Mouse (Mus musculus): ENCODE measurements around the gene Bahcc1. TPM values are rescaled to one million over a fixed set of nuclear protein-coding genes. Genes with fewer than 3 reads are reported as not detected.

Bahcc1 gene
- polyA plus RNA-seq, 1 experiment from 2014 or later = 14.8 TPM

- no peaks in the 10 kb centered on the region for H3K9me3 ChIP-seq (ENCODE audit: control insufficient read depth, low read length)
- H3K27me3 ChIP-seq (replicated peaks; ENCODE audit: control insufficient read depth, insufficient read depth, low read length) = no peaks in the 10 kb centered on the region
- peak overlapping the region; percentile 54 for H3K4me3 ChIP-seq (replicated peaks; ENCODE audit: low read length)
- peak overlapping the region; percentile 97 for H3K27ac ChIP-seq (ENCODE audit: low read length)
- H3K4me2 ChIP-seq (ENCODE audit: low read length) = peak overlapping the region; percentile 75
- H3K36me3 ChIP-seq (ENCODE audit: control insufficient read depth, insufficient read depth) = no peaks in the 10 kb centered on the region
- ATAC-seq = no peak
- peaks cover 32% of the 10 kb centered on the region for H3K4me1 ChIP-seq (replicated peaks; ENCODE audit: control insufficient read depth, insufficient read depth, low read length)
- WGBS = 24% methylated on average over 4 of the region's 4 CpGs
- H3K9ac ChIP-seq (replicated peaks; ENCODE audit: low read depth, low read length) = peak overlapping the region; percentile 70
Observed at GRCm38 (mm10) chr11:120315416-120315761, 82.6 kb downstream of the Bahcc1 start.

- H3K9me3 ChIP-seq (ENCODE audit: control insufficient read depth, low read length) = no peaks in the 10 kb centered on the region
- H3K9ac ChIP-seq (replicated peaks; ENCODE audit: low read depth, low read length) = peak overlapping the region; percentile 70
- H3K27me3 ChIP-seq (replicated peaks; ENCODE audit: control insufficient read depth, insufficient read depth, low read length) = no peaks in the 10 kb centered on the region
- H3K36me3 ChIP-seq (ENCODE audit: control insufficient read depth, insufficient read depth) = no peaks in the 10 kb centered on the region
- H3K4me2 ChIP-seq (ENCODE audit: low read length) = peak overlapping the region; percentile 75
- H3K27ac ChIP-seq (ENCODE audit: low read length) = peak overlapping the region; percentile 97
- 1% methylated on average over 37 of the region's 37 CpGs for WGBS
- peaks cover 28% of the 10 kb centered on the region for H3K4me1 ChIP-seq (replicated peaks; ENCODE audit: control insufficient read depth, insufficient read depth, low read length)
- peak overlapping the region; percentile 54 for H3K4me3 ChIP-seq (replicated peaks; ENCODE audit: low read length)
- ATAC-seq = peak; percentile 98
Observed at GRCm38 (mm10) chr11:120315832-120316689, 83.3 kb downstream of the Bahcc1 start.

GRCm38 (mm10) chr11:120316690-120317254 lies 84.0 kb downstream of the Bahcc1 start:
- Histone ChIP-seq H3K9me3 (ENCODE audit: control insufficient read depth, low read length) (no peaks in the 10 kb centered on the region), H3K4me3 (replicated peaks; ENCODE audit: low read length) (peak overlapping the region; percentile 54), H3K4me2 (ENCODE audit: low read length) (peak overlapping the region; percentile 75), H3K27me3 (replicated peaks; ENCODE audit: control insufficient read depth, insufficient read depth, low read length) (no peaks in the 10 kb centered on the region), H3K4me1 (replicated peaks; ENCODE audit: control insufficient read depth, insufficient read depth, low read length) (peaks cover 20% of the 10 kb centered on the region), H3K36me3 (ENCODE audit: control insufficient read depth, insufficient read depth) (no peaks in the 10 kb centered on the region), H3K27ac (ENCODE audit: low read length) (peak overlapping the region; percentile 97), H3K9ac (replicated peaks; ENCODE audit: low read depth, low read length) (peak overlapping the region; percentile 70)
- 17% methylated on average over 13 of the region's 13 CpGs for WGBS
- peak; percentile 4; the same call in 1 of the 2 replicates for ATAC-seq

- ATAC-seq = no peak
- Histone ChIP-seq H3K9ac (replicated peaks; ENCODE audit: low read depth, low read length) (no peak overlapping the region), H3K4me2 (ENCODE audit: low read length) (peak overlapping the region; percentile 75), H3K4me3 (replicated peaks; ENCODE audit: low read length) (no peak overlapping the region; the same call in 1 of the 2 replicates), H3K36me3 (ENCODE audit: control insufficient read depth, insufficient read depth) (no peaks in the 10 kb centered on the region), H3K9me3 (ENCODE audit: control insufficient read depth, low read length) (no peaks in the 10 kb centered on the region), H3K4me1 (replicated peaks; ENCODE audit: control insufficient read depth, insufficient read depth, low read length) (peaks cover 20% of the 10 kb centered on the region), H3K27ac (ENCODE audit: low read length) (no peak overlapping the region; the same call in 1 of the 2 replicates), H3K27me3 (replicated peaks; ENCODE audit: control insufficient read depth, insufficient read depth, low read length) (no peaks in the 10 kb centered on the region)
- 68% methylated on average over 7 of the region's 7 CpGs for WGBS
Observed at GRCm38 (mm10) chr11:120317456-120317855, 84.7 kb downstream of the Bahcc1 start.

- no peak overlapping the region for H3K9ac ChIP-seq (replicated peaks; ENCODE audit: low read depth, low read length)
- no peak for ATAC-seq
- H3K27ac ChIP-seq (ENCODE audit: low read length) = no peak overlapping the region
- WGBS = 86% methylated on average over 5 of the region's 5 CpGs
- H3K36me3 ChIP-seq (ENCODE audit: control insufficient read depth, insufficient read depth) = no peaks in the 10 kb centered on the region
- no peaks in the 10 kb centered on the region for H3K9me3 ChIP-seq (ENCODE audit: control insufficient read depth, low read length)
- peaks cover 20% of the 10 kb centered on the region for H3K4me1 ChIP-seq (replicated peaks; ENCODE audit: control insufficient read depth, insufficient read depth, low read length)
- no peak overlapping the region for H3K4me3 ChIP-seq (replicated peaks; ENCODE audit: low read length)
- H3K27me3 ChIP-seq (replicated peaks; ENCODE audit: control insufficient read depth, insufficient read depth, low read length) = no peaks in the 10 kb centered on the region
- no peak overlapping the region for H3K4me2 ChIP-seq (ENCODE audit: low read length)
Observed at GRCm38 (mm10) chr11:120319310-120319709, 86.6 kb downstream of the Bahcc1 start.

GRCm38 (mm10) chr11:120320156-120320555 lies 87.4 kb downstream of the Bahcc1 start:
- no peaks in the 10 kb centered on the region for H3K36me3 ChIP-seq (ENCODE audit: control insufficient read depth, insufficient read depth)
- H3K27me3 ChIP-seq (replicated peaks; ENCODE audit: control insufficient read depth, insufficient read depth, low read length) = no peaks in the 10 kb centered on the region
- WGBS = 93% methylated on average over 10 of the region's 10 CpGs
- H3K9ac ChIP-seq (replicated peaks; ENCODE audit: low read depth, low read length) = no peak overlapping the region
- no peaks in the 10 kb centered on the region for H3K9me3 ChIP-seq (ENCODE audit: control insufficient read depth, low read length)
- ATAC-seq = no peak
- H3K4me1 ChIP-seq (replicated peaks; ENCODE audit: control insufficient read depth, insufficient read depth, low read length) = peaks cover 14% of the 10 kb centered on the region
- no peak overlapping the region for H3K4me3 ChIP-seq (replicated peaks; ENCODE audit: low read length)
- H3K4me2 ChIP-seq (ENCODE audit: low read length) = no peak overlapping the region
- no peak overlapping the region for H3K27ac ChIP-seq (ENCODE audit: low read length)

- Histone ChIP-seq H3K4me2 (ENCODE audit: low read length) (no peak overlapping the region), H3K9me3 (ENCODE audit: control insufficient read depth, low read length) (no peaks in the 10 kb centered on the region), H3K9ac (replicated peaks; ENCODE audit: low read depth, low read length) (no peak overlapping the region), H3K27me3 (replicated peaks; ENCODE audit: control insufficient read depth, insufficient read depth, low read length) (no peaks in the 10 kb centered on the region), H3K4me1 (replicated peaks; ENCODE audit: control insufficient read depth, insufficient read depth, low read length) (no peaks in the 10 kb centered on the region), H3K27ac (ENCODE audit: low read length) (no peak overlapping the region), H3K36me3 (ENCODE audit: control insufficient read depth, insufficient read depth) (no peaks in the 10 kb centered on the region), H3K4me3 (replicated peaks; ENCODE audit: low read length) (no peak overlapping the region)
- no peak for ATAC-seq
- 65% methylated on average over 6 of the region's 6 CpGs for WGBS
Observed at GRCm38 (mm10) chr11:120335431-120336021, 102.8 kb downstream of the Bahcc1 start.

- no peak overlapping the region for H3K4me3 ChIP-seq (replicated peaks; ENCODE audit: low read length)
- ATAC-seq = no peak
- H3K9me3 ChIP-seq (ENCODE audit: control insufficient read depth, low read length) = no peaks in the 10 kb centered on the region
- H3K27ac ChIP-seq (ENCODE audit: low read length) = no peak overlapping the region
- H3K4me2 ChIP-seq (ENCODE audit: low read length) = no peak overlapping the region
- no peak overlapping the region for H3K9ac ChIP-seq (replicated peaks; ENCODE audit: low read depth, low read length)
- WGBS = 40% methylated on average over 2 of the region's 2 CpGs
- H3K27me3 ChIP-seq (replicated peaks; ENCODE audit: control insufficient read depth, insufficient read depth, low read length) = no peaks in the 10 kb centered on the region
- H3K36me3 ChIP-seq (ENCODE audit: control insufficient read depth, insufficient read depth) = no peaks in the 10 kb centered on the region
- no peaks in the 10 kb centered on the region for H3K4me1 ChIP-seq (replicated peaks; ENCODE audit: control insufficient read depth, insufficient read depth, low read length)
Observed at GRCm38 (mm10) chr11:120337447-120337846, 104.7 kb downstream of the Bahcc1 start.

- Histone ChIP-seq H3K9ac (replicated peaks; ENCODE audit: low read depth, low read length) (no peak overlapping the region), H3K36me3 (ENCODE audit: control insufficient read depth, insufficient read depth) (no peaks in the 10 kb centered on the region), H3K4me2 (ENCODE audit: low read length) (no peak overlapping the region), H3K27me3 (replicated peaks; ENCODE audit: control insufficient read depth, insufficient read depth, low read length) (no peaks in the 10 kb centered on the region), H3K27ac (ENCODE audit: low read length) (no peak overlapping the region), H3K9me3 (ENCODE audit: control insufficient read depth, low read length) (no peaks in the 10 kb centered on the region), H3K4me1 (replicated peaks; ENCODE audit: control insufficient read depth, insufficient read depth, low read length) (no peaks in the 10 kb centered on the region), H3K4me3 (replicated peaks; ENCODE audit: low read length) (no peak overlapping the region)
- WGBS = 72% methylated on average over 3 of the region's 3 CpGs
- no peak for ATAC-seq
Observed at GRCm38 (mm10) chr11:120338786-120339185, 106.0 kb downstream of the Bahcc1 start.

Measured in forebrain, embryonic 16.5 days (tissue).